Mouse (Mus musculus): ENCODE measurements at regions not wholly inside any gene's neighbourhood (a gene's known extent, or its start where the extent isn't known, plus 50 kb on each side); places are given as distances from the start of the nearest gene placed in this dataset.

- TF ChIP-seq CTCF (IDR thresholded peaks at IDR 0.05; ENCODE audit: insufficient read depth, low read length) (no peak), POLR2A (IDR thresholded peaks at IDR 0.05; ENCODE audit: borderline replicate concordance, extremely low read depth, low read depth, low read length) (no peak)
Measured at GRCm38 (mm10) chr1:47094498-47094897, 201.8 kb upstream of the Slc39a10 start.

Measured in lung, adult 2 months (tissue).